Mouse (Mus musculus): Measurements from ENCODE around the gene Mapkapk2. TPM values are rescaled to one million over a fixed set of nuclear protein-coding genes. Genes with fewer than 3 reads are reported as not detected.

Gene Mapkapk2
- total and polyA plus RNA-seq, 3 experiments, result 196 to 363 (median 283) TPM

GRCm38 (mm10) chr1:131050617-131051016 lies 47.0 kb downstream of the Mapkapk2 start:
- no peak for TF ChIP-seq EP300 (IDR thresholded peaks at IDR 0.05; ENCODE audit: insufficient read depth, low read depth, low read length)
- TF ChIP-seq POLR2A (IDR thresholded peaks at IDR 0.05; ENCODE audit: insufficient read depth, low read depth, low read length), result no peak
- no peak for TF ChIP-seq CTCF (IDR thresholded peaks at IDR 0.05)
- Histone ChIP-seq H3K4me3 (no peak overlapping the region), H3K9ac (ENCODE audit: low read depth, low read length) (no peak overlapping the region), H3K27me3 (ENCODE audit: control insufficient read depth, insufficient read depth, low read length) (no peaks in the 10 kb centered on the region), H3K27ac (no peak overlapping the region), H3K36me3 (ENCODE audit: control insufficient read depth, insufficient read depth, low read length) (no peaks in the 10 kb centered on the region), H3K4me1 (ENCODE audit: control insufficient read depth, insufficient read depth, low read length) (peaks cover 1% of the 10 kb centered on the region; the same call in 1 of the 2 replicates), H3K79me2 (replicated peaks; ENCODE audit: control insufficient read depth, insufficient read depth, low read length) (no peaks in the 10 kb centered on the region)
- 81% methylated on average over 5 of the region's 5 CpGs for WGBS
- no peak for DNase-seq
- intact Hi-C loops (cut with DNase I), result loop anchor here (10.0 kb wide), 1 partner anchor 506 kb away; no protein-coding TSS in a partner anchor

- WGBS, result 68% methylated on average over 5 of the region's 5 CpGs
- no peak overlapping the region for H3K4me3 ChIP-seq
- H3K9ac ChIP-seq (ENCODE audit: low read depth, low read length), result no peak overlapping the region
- peaks cover 1% of the 10 kb centered on the region; the same call in 1 of the 2 replicates for H3K4me1 ChIP-seq (ENCODE audit: control insufficient read depth, insufficient read depth, low read length)
- H3K79me2 ChIP-seq (replicated peaks; ENCODE audit: control insufficient read depth, insufficient read depth, low read length), result no peaks in the 10 kb centered on the region
- H3K36me3 ChIP-seq (ENCODE audit: control insufficient read depth, insufficient read depth, low read length), result no peaks in the 10 kb centered on the region
- TF ChIP-seq POLR2A (IDR thresholded peaks at IDR 0.05; ENCODE audit: insufficient read depth, low read depth, low read length) (no peak), EP300 (IDR thresholded peaks at IDR 0.05; ENCODE audit: insufficient read depth, low read depth, low read length) (no peak), CTCF (IDR thresholded peaks at IDR 0.05) (no peak)
- no peak for DNase-seq
- intact Hi-C loops (cut with DNase I), result loop anchor here (10.0 kb wide), 1 partner anchor 505 kb away; no protein-coding TSS in a partner anchor
- no peak overlapping the region for H3K27ac ChIP-seq
- no peaks in the 10 kb centered on the region for H3K27me3 ChIP-seq (ENCODE audit: control insufficient read depth, insufficient read depth, low read length)
These were observed 47.6 kb downstream of the Mapkapk2 start for GRCm38 (mm10) chr1:131050011-131050410.

- Histone ChIP-seq H3K9ac (ENCODE audit: low read depth, low read length) (no peak overlapping the region), H3K27me3 (ENCODE audit: control insufficient read depth, insufficient read depth, low read length) (no peaks in the 10 kb centered on the region), H3K4me1 (ENCODE audit: control insufficient read depth, insufficient read depth, low read length) (peaks cover 1% of the 10 kb centered on the region; the same call in 1 of the 2 replicates), H3K4me3 (no peak overlapping the region), H3K79me2 (replicated peaks; ENCODE audit: control insufficient read depth, insufficient read depth, low read length) (no peaks in the 10 kb centered on the region), H3K36me3 (ENCODE audit: control insufficient read depth, insufficient read depth, low read length) (no peaks in the 10 kb centered on the region), H3K27ac (no peak overlapping the region)
- WGBS, result 72% methylated on average over 5 of the region's 5 CpGs
- DNase-seq, result no peak
- intact Hi-C loops (cut with DNase I), result no loop called here
- TF ChIP-seq CTCF (IDR thresholded peaks at IDR 0.05), result no peak
- no peak for TF ChIP-seq POLR2A (IDR thresholded peaks at IDR 0.05; ENCODE audit: insufficient read depth, low read depth, low read length)
- no peak for TF ChIP-seq EP300 (IDR thresholded peaks at IDR 0.05; ENCODE audit: insufficient read depth, low read depth, low read length)
These were observed 48.2 kb downstream of the Mapkapk2 start for GRCm38 (mm10) chr1:131049361-131049806.

- intact Hi-C loops (cut with DNase I), result no loop called here
- TF ChIP-seq CTCF (IDR thresholded peaks at IDR 0.05) (no peak), EP300 (IDR thresholded peaks at IDR 0.05; ENCODE audit: insufficient read depth, low read depth, low read length) (no peak), POLR2A (IDR thresholded peaks at IDR 0.05; ENCODE audit: insufficient read depth, low read depth, low read length) (no peak)
These were observed 48.7 kb downstream of the Mapkapk2 start for GRCm38 (mm10) chr1:131048946-131049345.

GRCm38 (mm10) chr1:131048121-131048863 lies 49.3 kb downstream of the Mapkapk2 start:
- WGBS, result 75% methylated on average over 6 of the region's 6 CpGs
- Histone ChIP-seq H3K4me1 (ENCODE audit: control insufficient read depth, insufficient read depth, low read length) (no peaks in the 10 kb centered on the region), H3K9ac (ENCODE audit: low read depth, low read length) (no peak overlapping the region), H3K27ac (no peak overlapping the region), H3K79me2 (replicated peaks; ENCODE audit: control insufficient read depth, insufficient read depth, low read length) (no peaks in the 10 kb centered on the region), H3K27me3 (ENCODE audit: control insufficient read depth, insufficient read depth, low read length) (no peaks in the 10 kb centered on the region), H3K36me3 (ENCODE audit: control insufficient read depth, insufficient read depth, low read length) (no peaks in the 10 kb centered on the region), H3K4me3 (no peak overlapping the region)
- no peak for DNase-seq
- TF ChIP-seq EP300 (IDR thresholded peaks at IDR 0.05; ENCODE audit: insufficient read depth, low read depth, low read length), result no peak
- no peak for TF ChIP-seq POLR2A (IDR thresholded peaks at IDR 0.05; ENCODE audit: insufficient read depth, low read depth, low read length)
- TF ChIP-seq CTCF (IDR thresholded peaks at IDR 0.05), result no peak
- intact Hi-C loops (cut with DNase I), result no loop called here

More at GRCm38 (mm10) chr1:131048946-131049345, 48.7 kb downstream of the Mapkapk2 start:
- Histone ChIP-seq H3K79me2 (replicated peaks; ENCODE audit: control insufficient read depth, insufficient read depth, low read length) (no peaks in the 10 kb centered on the region), H3K27ac (no peak overlapping the region), H3K36me3 (ENCODE audit: control insufficient read depth, insufficient read depth, low read length) (no peaks in the 10 kb centered on the region), H3K4me1 (ENCODE audit: control insufficient read depth, insufficient read depth, low read length) (peaks cover 1% of the 10 kb centered on the region; the same call in 1 of the 2 replicates), H3K27me3 (ENCODE audit: control insufficient read depth, insufficient read depth, low read length) (no peaks in the 10 kb centered on the region), H3K4me3 (no peak overlapping the region), H3K9ac (ENCODE audit: low read depth, low read length) (no peak overlapping the region)
- DNase-seq, result no peak
- 85% methylated on average over 8 of the region's 8 CpGs for WGBS

- H3K36me3 ChIP-seq (ENCODE audit: control insufficient read depth, insufficient read depth, low read length), result no peaks in the 10 kb centered on the region
- no peak overlapping the region for H3K4me3 ChIP-seq
- H3K27me3 ChIP-seq (ENCODE audit: control insufficient read depth, insufficient read depth, low read length), result no peaks in the 10 kb centered on the region
- TF ChIP-seq EP300 (IDR thresholded peaks at IDR 0.05; ENCODE audit: insufficient read depth, low read depth, low read length) (no peak), CTCF (IDR thresholded peaks at IDR 0.05) (no peak), POLR2A (IDR thresholded peaks at IDR 0.05; ENCODE audit: insufficient read depth, low read depth, low read length) (no peak)
- WGBS, result 77% methylated on average over 10 of the region's 10 CpGs
- no peak overlapping the region for H3K9ac ChIP-seq (ENCODE audit: low read depth, low read length)
- H3K79me2 ChIP-seq (replicated peaks; ENCODE audit: control insufficient read depth, insufficient read depth, low read length), result no peaks in the 10 kb centered on the region
- H3K27ac ChIP-seq, result no peak overlapping the region
- H3K4me1 ChIP-seq (ENCODE audit: control insufficient read depth, insufficient read depth, low read length), result no peaks in the 10 kb centered on the region
- intact Hi-C loops (cut with DNase I), result no loop called here
- no peak for DNase-seq
These were observed 51.0 kb downstream of the Mapkapk2 start for GRCm38 (mm10) chr1:131046607-131047006.
